Mouse (Mus musculus): ENCODE data around the gene Pdgfra. TPM values are rescaled to one million over a fixed set of nuclear protein-coding genes. Genes with fewer than 3 reads are reported as not detected.

Gene Pdgfra
- polyA plus RNA-seq, 1 experiment from 2014 or later = 20.8 TPM

Small RNAs within 50 kb of the gene (microRNA-seq; reads per million reads assigned to microRNA genes)
- not detected for gene Mir7025

Other genes starting within 250 kb of the Pdgfra start
- 24.0 and 26.5 TPM in 2 replicates for gene Chic2, start 107.5 kb upstream of the Pdgfra start, polyA plus RNA-seq (2015; fragmentation: Nextera tagmentation; extraction: Ambion mirVana)
- gene Gsx2, start 76.7 kb upstream of the Pdgfra start, polyA plus RNA-seq (2015; fragmentation: Nextera tagmentation; extraction: Ambion mirVana) = 0.15 and 0.18 TPM in 2 replicates